Mouse (Mus musculus): Measurements from ENCODE around the gene Dxo.
"Not testable (repeated sequence)": the region's sequence is repeated elsewhere in the genome, so short reads cannot be mapped to it uniquely, and the experiment has no call there.

The Dxo gene

GRCm38 (mm10) chr17:34836856-34837221 is at the start of gene Dxo, which contains the start of gene Stk19:
Dxo (plus strand) TSS chr17:34837019.
Stk19 (minus strand) TSS chr17:34836945.
- peak; percentile 94 for DNase-seq

DNA sequence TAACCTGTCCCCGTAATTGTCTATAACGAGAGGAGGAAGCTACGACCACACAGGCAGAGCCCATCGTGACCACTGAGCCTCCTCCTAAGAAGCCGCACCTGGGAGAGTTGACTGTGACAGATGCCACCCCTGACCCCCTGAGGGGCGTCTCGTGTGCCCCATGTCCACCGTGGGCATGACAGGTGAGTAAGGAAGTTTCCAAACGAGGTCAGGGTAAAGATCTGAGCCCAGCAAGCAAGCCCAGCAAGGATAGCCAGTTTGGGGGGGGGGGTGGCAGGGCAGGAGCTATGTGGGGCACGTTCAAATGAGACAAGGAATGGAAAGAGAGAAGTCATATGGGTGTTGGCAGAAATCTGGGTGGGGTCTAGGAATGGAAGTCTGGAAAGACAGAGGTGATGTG is 41.8 kb upstream of the Dxo start:
- no peak for DNase-seq

DNA sequence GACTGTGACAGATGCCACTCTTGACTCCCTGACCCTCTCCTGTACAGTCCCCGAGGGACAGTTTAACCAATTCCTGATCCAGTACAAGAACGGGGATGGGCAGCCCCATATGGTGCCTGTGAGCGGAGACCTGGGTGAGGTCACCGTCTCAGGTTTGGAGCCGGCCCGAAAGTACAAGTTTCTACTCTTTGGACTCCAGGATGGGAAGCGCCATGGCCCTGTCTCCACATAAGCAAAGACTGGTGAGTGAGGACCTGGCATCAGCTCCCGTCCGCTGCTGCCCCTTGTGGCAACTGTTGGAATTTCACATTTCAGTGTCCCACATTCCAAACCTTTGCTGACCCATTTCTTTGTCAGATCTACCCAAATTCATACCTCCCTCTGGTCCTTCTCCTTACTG is 41.2 kb upstream of the Dxo start:
- peak; percentile 33 for DNase-seq

- DNase-seq = no peak
Observed at GRCm38 (mm10) chr17:34796311-34797140, 40.3 kb upstream of the Dxo start.

DNA sequence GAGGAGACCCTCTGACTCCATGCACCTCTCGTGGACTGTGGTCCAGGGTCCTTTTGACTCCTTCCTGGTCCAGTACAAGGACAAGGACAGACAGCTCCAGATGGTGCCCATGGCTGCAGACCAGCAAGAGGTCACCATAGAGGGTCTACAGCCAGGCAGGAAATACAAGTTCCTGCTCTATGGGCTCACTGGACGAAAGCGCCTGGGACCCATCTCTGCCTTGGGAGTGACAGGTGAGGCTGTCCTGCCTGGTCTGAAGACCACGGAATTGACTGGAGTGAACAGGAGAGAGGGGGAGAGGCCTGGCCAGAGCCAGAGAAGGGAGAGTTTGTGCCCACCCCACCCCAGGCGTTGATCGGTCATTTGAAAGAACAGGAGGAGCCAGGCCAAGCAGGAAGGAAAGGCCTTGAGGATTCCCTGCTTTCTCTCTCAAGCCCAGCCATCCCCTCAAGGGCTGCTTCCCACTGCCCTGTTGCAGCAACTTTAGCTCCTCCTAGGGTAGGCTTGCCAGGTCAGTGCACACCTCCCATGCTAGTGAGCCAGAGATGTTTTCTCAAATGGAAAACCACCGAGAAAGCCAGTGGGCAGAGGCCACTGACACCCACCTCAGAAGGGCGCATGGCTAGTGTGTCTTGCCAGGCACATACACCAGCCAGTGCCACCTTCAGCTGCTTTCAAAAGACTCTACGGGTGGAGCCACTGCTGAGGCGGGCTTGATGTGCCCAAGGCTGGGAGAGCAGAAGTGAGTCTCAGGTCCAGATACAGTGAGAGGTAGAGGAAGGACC is 39.4 kb upstream of the Dxo start:
- not testable (repeated sequence) for DNase-seq

DNA sequence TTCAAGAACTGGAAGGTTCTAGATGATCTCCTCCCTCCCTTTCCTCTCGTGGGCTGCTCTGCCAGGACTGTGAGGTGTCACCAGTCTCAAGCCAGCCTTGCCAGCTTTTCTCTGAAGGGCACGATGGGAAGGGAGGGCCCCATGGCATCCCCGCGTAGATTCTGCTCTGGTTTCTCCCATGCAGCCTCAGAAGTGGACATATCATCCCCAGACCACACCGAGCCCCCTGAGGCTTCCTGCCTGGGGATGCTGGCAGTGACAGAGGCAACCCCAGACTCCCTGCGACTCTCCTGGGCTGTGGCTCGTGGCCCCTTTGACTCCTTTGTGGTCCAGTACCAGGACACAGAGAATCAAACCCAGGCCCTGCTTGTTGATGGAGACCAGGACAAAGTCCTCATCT is 38.7 kb upstream of the Dxo start:
- not testable (repeated sequence) for DNase-seq

DNA sequence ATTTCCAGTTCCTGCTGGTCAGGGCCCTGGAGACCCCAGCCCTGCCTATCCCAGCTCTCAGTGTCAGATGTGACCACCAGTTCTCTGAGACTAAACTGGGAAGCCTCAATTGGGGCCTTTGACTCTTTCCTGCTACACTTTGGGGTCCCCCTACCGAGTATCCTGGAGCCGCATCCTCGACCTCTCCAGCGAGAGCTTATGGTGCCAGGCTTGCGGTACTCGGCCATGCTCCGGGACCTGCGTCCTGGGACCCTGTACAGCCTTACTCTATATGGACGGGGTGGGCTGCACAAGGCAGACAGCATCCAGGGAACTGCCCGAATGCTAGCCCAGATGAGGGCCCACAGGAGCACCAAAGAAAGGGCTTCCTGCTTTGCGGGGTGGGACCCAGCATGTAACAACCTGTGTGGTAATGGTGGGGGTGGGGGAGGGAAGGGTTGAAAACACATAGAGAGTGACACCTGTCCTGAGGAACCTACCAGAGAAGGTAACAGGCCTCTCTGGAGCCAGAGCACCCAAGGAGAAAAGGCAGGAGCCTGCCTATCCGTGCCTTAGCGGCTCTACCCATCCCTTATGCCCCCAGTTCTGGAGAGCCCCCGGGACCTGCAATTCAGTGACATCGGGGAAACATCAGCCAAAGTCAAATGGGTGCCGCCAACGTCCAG is 37.8 kb upstream of the Dxo start:
- no peak for DNase-seq

GRCm38 (mm10) chr17:34799531-34799925 is 37.3 kb upstream of the Dxo start:
- no peak for DNase-seq

DNA sequence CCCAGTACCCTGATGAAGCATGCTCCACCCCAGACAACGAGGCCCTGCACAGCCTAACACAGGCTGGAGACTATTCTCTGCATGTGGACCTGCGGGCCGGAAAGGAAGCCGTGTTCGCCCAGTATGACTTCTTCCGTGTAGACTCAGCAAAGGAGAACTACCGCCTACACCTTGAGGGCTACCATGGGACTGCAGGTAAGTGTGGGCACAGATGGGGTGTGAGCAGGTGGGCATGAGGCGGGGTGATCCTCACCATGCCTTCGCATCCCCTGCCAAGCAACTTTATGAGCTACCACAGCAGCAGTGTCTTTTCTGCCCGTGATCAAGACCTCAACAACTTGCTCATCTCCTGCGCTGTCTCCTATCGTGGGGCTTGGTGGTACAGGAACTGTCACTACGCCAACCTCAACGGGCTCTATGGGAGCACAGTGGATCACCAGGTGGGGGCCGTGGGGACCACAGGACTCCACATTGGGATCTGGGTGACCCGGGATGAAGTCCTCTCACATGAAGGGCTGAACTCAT is 36.0 kb upstream of the Dxo start:
- not testable (repeated sequence) for DNase-seq

GRCm38 (mm10) chr17:34802756-34803155 is 34.1 kb upstream of the Dxo start:
- DNase-seq = not testable (repeated sequence)

GRCm38 (mm10) chr17:34803367-34803766 is 33.5 kb upstream of the Dxo start:
- not testable (repeated sequence) for DNase-seq

GRCm38 (mm10) chr17:34804301-34804700 is 32.5 kb upstream of the Dxo start, which contains the start of gene Cyp21a1:
Cyp21a1 (minus strand) TSS chr17:34804561.
- DNase-seq = not testable (repeated sequence)

- no peak for DNase-seq
Observed at GRCm38 (mm10) chr17:34804871-34805562, 31.8 kb upstream of the Dxo start.

DNA sequence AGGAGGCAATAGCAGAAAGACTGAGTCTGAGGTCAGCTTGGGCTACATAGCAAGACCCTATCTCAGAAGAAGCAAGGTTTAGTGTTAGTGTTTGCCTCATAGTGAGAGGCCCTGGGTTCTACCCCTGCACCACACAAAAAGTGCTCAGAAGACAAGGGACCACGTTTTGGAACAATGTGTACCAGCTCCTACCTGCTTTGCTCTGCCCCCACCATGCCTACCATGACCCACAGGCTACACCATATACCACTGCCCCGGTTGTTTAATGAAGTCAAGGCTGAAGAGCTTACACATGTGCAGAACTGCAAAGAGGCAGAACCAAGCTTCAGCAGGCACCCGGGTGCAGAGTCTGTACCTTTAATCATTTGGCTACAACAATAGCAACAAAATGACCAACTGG is 29.6 kb upstream of the Dxo start:
- no peak for DNase-seq

DNA sequence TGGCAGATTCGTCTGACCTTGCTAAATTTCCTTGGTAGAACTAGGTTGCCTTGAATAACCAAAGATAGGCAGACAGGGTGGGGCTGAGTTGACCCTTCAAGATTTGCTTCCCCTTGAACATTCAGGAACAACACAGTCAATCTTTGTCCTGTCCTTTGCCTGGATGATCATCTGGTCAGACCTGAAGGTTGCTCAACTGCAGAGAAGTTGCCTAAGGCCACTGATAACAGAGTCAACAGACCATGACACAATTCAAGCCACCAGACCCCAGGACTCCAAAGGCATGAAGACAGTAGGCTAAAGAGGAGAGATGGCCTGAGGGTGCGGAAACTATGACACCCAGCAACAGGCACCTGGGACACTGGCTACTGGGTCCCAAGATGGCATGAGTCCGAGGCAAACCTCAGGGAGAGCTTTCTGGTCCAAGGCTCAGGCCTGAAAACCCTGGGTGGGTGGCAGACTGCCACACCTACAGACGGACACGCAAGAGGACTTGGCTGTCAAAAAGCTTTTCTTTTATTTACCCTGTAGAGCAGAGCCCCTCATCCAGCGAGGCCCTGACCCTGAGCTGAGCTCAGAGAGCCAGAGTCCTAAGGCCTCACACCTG is 28.1 kb upstream of the Dxo start:
- DNase-seq = no peak

GRCm38 (mm10) chr17:34810411-34810810 is 26.4 kb upstream of the Dxo start:
- not testable (repeated sequence) for DNase-seq

DNA sequence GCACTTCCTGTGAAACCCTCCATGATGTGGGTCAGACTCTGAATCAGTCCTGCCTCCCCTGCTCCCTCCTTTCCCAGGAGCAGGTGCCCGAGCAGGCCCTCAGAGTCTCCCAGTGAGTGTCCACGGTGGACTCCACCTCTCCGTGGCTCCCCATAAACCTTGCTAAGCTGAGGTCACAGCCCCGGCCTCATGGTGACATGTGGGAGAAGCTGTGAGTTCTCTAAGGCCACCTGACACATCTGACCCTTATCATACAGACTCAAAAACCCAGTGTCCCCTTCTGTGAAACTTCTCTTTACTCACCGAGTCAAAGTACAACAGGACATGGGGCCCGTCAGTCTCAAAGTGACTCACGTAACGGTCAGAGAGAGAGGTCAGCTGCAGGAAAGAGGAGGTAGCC is 26.0 kb upstream of the Dxo start:
- not testable (repeated sequence) for DNase-seq

DNA sequence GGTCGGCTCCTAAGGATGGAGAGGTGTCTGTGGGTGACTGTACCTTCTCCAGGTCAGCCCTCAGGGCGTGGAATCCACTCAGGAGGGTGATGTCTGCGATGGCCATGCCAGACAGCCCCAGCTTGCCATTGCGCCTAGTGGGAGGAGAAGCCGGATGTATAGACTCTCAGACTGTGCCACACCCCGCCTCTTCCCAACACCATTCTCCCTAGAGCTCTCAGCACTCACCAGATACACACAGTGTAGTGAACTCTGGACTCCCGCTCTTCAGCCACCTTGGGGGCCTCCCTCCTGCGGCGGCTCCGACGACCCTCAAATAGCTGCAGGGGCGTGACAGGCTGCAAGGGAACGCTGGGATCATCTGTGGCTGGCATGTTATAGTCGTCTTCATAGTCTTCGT is 25.5 kb upstream of the Dxo start:
- DNase-seq = no peak

GRCm38 (mm10) chr17:34813747-34814146 is 23.1 kb upstream of the Dxo start:
- peak; percentile 41 for DNase-seq

DNA sequence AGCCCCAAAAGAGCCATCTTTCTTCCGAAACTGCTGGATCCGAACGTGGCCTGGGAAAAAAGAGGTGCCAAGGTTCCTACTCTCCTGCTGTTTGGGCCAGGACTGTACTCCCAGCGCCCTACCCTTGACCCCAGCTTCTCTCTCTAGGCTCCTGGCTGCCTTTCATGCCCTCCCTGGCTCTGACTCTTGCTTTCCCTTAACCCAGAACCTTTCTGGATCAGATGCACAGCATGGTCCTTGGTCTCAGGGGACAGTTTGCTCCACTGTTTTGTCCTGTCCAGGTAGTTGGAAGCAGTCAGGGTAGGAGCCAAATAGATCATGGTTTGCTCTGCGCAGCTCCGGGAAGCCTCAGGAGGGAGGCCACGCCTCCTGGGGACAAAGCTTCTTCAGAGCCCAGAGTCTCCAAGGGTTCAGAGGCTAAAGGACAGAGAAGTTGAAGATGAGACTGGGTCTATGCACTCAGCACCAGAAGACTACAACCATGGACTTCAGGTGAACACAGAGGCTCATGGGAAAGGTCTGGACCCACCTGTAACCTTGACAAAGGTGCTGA is 21.9 kb upstream of the Dxo start:
- DNase-seq = no peak

GRCm38 (mm10) chr17:34830776-34831175 is 6.0 kb upstream of the Dxo start:
- not testable (repeated sequence) for DNase-seq

All from thymus, postnatal 14 days (tissue).